8 mouse cellular contexts compared by ENCODE assay signal in genomic region chr13:55727120-55727838, GRCm38 (mm10). TPM values are rescaled to one million over a fixed set of nuclear protein-coding genes. Genes with fewer than 3 reads are reported as not detected.
DNase-seq lines count a peak whose midpoint lies in the region; ATAC-seq and TF ChIP-seq lines count a peak whose summit lies in the region.

TSS of gene Pcbd2 (plus strand) at chr13:55727368.

- intact Hi-C loops in heart, postnatal 14 days (cut with DNase I): loop anchor here (2.0 to 5.0 kb wide), 2 partner anchors 34 to 85 kb away; partner anchors contain the start of gene B230219D22Rik

- H3K4me3 ChIP-seq in ES-E14 (ENCODE audit: insufficient read depth in 1 of 2, low read depth in 1 of 2, low read length in 2 of 2, poor library complexity in 1 of 2, severe bottlenecking in 1 of 2): peak within 1 kb of the TSS; percentile 78 to 96
- peak within 1 kb of the TSS; percentile 50 for H3K4me3 ChIP-seq in forebrain, embryonic 15.5 days
- peak within 1 kb of the TSS; percentile 79 for H3K4me3 ChIP-seq in liver, embryonic 16.5 days (ENCODE audit: low read depth, low read length)
- H3K4me3 ChIP-seq in neural tube, embryonic 12.5 days: peak within 1 kb of the TSS; percentile 50
- peak within 1 kb of the TSS; percentile 56 for H3K4me3 ChIP-seq in stomach, postnatal 0 days (ENCODE audit: low read depth, low read length)

- H3K4me2 ChIP-seq in forebrain, embryonic 15.5 days (replicated peaks): peak within 1 kb of the TSS; percentile 64
- peak within 1 kb of the TSS; percentile 95 for H3K4me2 ChIP-seq in liver, embryonic 16.5 days (ENCODE audit: low read depth, low read length)
- peak within 1 kb of the TSS; percentile 58 for H3K4me2 ChIP-seq in neural tube, embryonic 12.5 days (replicated peaks)
- H3K4me2 ChIP-seq in stomach, postnatal 0 days (replicated peaks; ENCODE audit: low read depth): peak within 1 kb of the TSS; percentile 81

- H3K4me1 ChIP-seq in ES-E14 (ENCODE audit: control insufficient read depth in 2 of 2, insufficient read depth in 2 of 2, low read length in 2 of 2, poor library complexity in 1 of 2): peaks cover 0 to 2% of the 10 kb centered on the region in 2 experiments; a peak in 1 of 4 replicates
- H3K4me1 ChIP-seq in forebrain, embryonic 15.5 days: peaks cover 3% of the 10 kb centered on the region; the same call in 1 of the 2 replicates
- peaks cover 4% of the 10 kb centered on the region for H3K4me1 ChIP-seq in liver, embryonic 16.5 days (ENCODE audit: control insufficient read depth, low read depth, low read length)
- no peaks in the 10 kb centered on the region for H3K4me1 ChIP-seq in neural tube, embryonic 12.5 days
- no peaks in the 10 kb centered on the region for H3K4me1 ChIP-seq in stomach, postnatal 0 days (replicated peaks; ENCODE audit: control insufficient read depth, insufficient read depth)

- peak; percentile 93 for ATAC-seq in forebrain, embryonic 15.5 days (replicated peaks)
- ATAC-seq in liver, embryonic 16.5 days (ENCODE audit: low read depth): peak; percentile 94
- ATAC-seq in neural tube, embryonic 12.5 days (ENCODE audit: low FRiP score, low read depth): peak; percentile 92
- ATAC-seq in stomach, postnatal 0 days (ENCODE audit: low FRiP score, low TSS enrichment): peak; percentile 93

- no peaks in the 10 kb centered on the region for H3K9me3 ChIP-seq in ES-E14 (ENCODE audit: control insufficient read depth, insufficient read depth, low read depth, low read length)
- no peaks in the 10 kb centered on the region for H3K9me3 ChIP-seq in forebrain, embryonic 15.5 days
- no peaks in the 10 kb centered on the region for H3K9me3 ChIP-seq in liver, embryonic 16.5 days (replicated peaks; ENCODE audit: control insufficient read depth, low read length)
- no peaks in the 10 kb centered on the region for H3K9me3 ChIP-seq in neural tube, embryonic 12.5 days
- no peaks in the 10 kb centered on the region for H3K9me3 ChIP-seq in stomach, postnatal 0 days (ENCODE audit: control insufficient read depth, low read length)

- no peak for TF ChIP-seq EP300 in stomach, postnatal 0 days (optimal IDR thresholded peaks at IDR 0.05)

- no peaks in the 10 kb centered on the region for H3K36me3 ChIP-seq in ES-E14 (ENCODE audit: control insufficient read depth, insufficient read depth, low read length, poor library complexity, severe bottlenecking)
- peaks cover 16% of the 10 kb centered on the region for H3K36me3 ChIP-seq in forebrain, embryonic 15.5 days
- H3K36me3 ChIP-seq in liver, embryonic 16.5 days (ENCODE audit: control insufficient read depth, insufficient read depth): no peaks in the 10 kb centered on the region
- peaks cover 21% of the 10 kb centered on the region for H3K36me3 ChIP-seq in neural tube, embryonic 12.5 days
- no peaks in the 10 kb centered on the region; the same call in 1 of the 2 replicates for H3K36me3 ChIP-seq in stomach, postnatal 0 days (ENCODE audit: control insufficient read depth, insufficient read depth, low read length)

- TF ChIP-seq CTCF in stomach, postnatal 0 days (IDR thresholded peaks at IDR 0.05; ENCODE audit: low read depth): peak; percentile 39; the same call in 1 of the 2 replicates

- H3K9ac ChIP-seq in ES-E14 (ENCODE audit: insufficient read depth, low read depth, low read length, poor library complexity, severe bottlenecking): peak within 1 kb of the TSS; percentile 86
- peak within 1 kb of the TSS; percentile 68 for H3K9ac ChIP-seq in forebrain, embryonic 15.5 days (replicated peaks)
- peak within 1 kb of the TSS; percentile 86 for H3K9ac ChIP-seq in liver, embryonic 16.5 days (ENCODE audit: low read depth, low read length)
- peak within 1 kb of the TSS; percentile 57 for H3K9ac ChIP-seq in neural tube, embryonic 12.5 days
- peak within 1 kb of the TSS; percentile 78 for H3K9ac ChIP-seq in stomach, postnatal 0 days (ENCODE audit: low read length)

- no peak for DNase-seq in ES-E14 (ENCODE audit: low read depth, low spot score)
- DNase-seq in cerebellum, adult 11-12 months: peak; percentile 82
- DNase-seq in heart, postnatal 14 days: peak; percentile 92 to 93
- DNase-seq in large intestine, adult 2 months (ENCODE audit: low read depth, low spot score): peak; percentile 33
- DNase-seq in stomach, postnatal 0 days (ENCODE audit: low spot score): peak; percentile 91

- H3K27me3 ChIP-seq in forebrain, embryonic 15.5 days: no peaks in the 10 kb centered on the region
- H3K27me3 ChIP-seq in liver, embryonic 16.5 days (ENCODE audit: control insufficient read depth, insufficient read depth, low read depth, low read length): no peaks in the 10 kb centered on the region
- H3K27me3 ChIP-seq in neural tube, embryonic 12.5 days (replicated peaks): no peaks in the 10 kb centered on the region
- H3K27me3 ChIP-seq in stomach, postnatal 0 days (ENCODE audit: control insufficient read depth, insufficient read depth, low read length): no peaks in the 10 kb centered on the region

- peak within 1 kb of the TSS; percentile 16 for H3K27ac ChIP-seq in ES-E14 (ENCODE audit: insufficient read depth, low read depth, low read length, poor library complexity, severe bottlenecking)
- H3K27ac ChIP-seq in forebrain, embryonic 15.5 days (replicated peaks): peak within 1 kb of the TSS; percentile 93
- H3K27ac ChIP-seq in liver, embryonic 16.5 days (ENCODE audit: low read length): peak within 1 kb of the TSS; percentile 97
- peak within 1 kb of the TSS; percentile 79 for H3K27ac ChIP-seq in neural tube, embryonic 12.5 days
- H3K27ac ChIP-seq in stomach, postnatal 0 days (replicated peaks): peak within 1 kb of the TSS; percentile 98

- in situ Hi-C loops in ES-E14 (cut with MboI; ENCODE audit: low sequenced_read_pairs in 2 of 2, unreplicated experiment in 2 of 2): no loop called here

- under 1% methylated on average over 50 of the region's 73 CpGs for WGBS in forebrain, embryonic 15.5 days
- under 1% methylated on average over 73 of the region's 73 CpGs for WGBS in large intestine, adult 2 months
- WGBS in liver, embryonic 16.5 days (ENCODE audit: insufficient replicate concordance): under 1% methylated on average over 73 of the region's 73 CpGs
- under 1% methylated on average over 71 of the region's 73 CpGs for WGBS in neural tube, embryonic 12.5 days
- 0% methylated on average over 51 of the region's 73 CpGs for WGBS in stomach, postnatal 0 days

TF ChIP-seq in ES-E14, 5 proteins besides CTCF, POLR2A, EP300 and RAD21:
- no peak for TF ChIP-seq MAFK (IDR thresholded peaks at IDR 0.05; ENCODE audit: insufficient read depth, low read depth, low read length)
- no peak for TF ChIP-seq ZNF384 (IDR thresholded peaks at IDR 0.05; ENCODE audit: low read depth, low read length)
- no peak for TF ChIP-seq HCFC1 (IDR thresholded peaks at IDR 0.05; ENCODE audit: borderline replicate concordance, insufficient read depth, low read length)
- TF ChIP-seq ZC3H11A (IDR thresholded peaks at IDR 0.05; ENCODE audit: borderline replicate concordance, low read depth, low read length): no peak
- TF ChIP-seq CHD2 (IDR thresholded peaks at IDR 0.05; ENCODE audit: low read depth, low read length): no peak

RNA-seq across cellular contexts. Expression of gene Pcbd2, which starts in this region (rescaled TPM):
- 9.2 and 10.8 TPM in 2 replicates for total RNA-seq in ES-E14 (2012; rRNA removed)
- polyA plus RNA-seq in forebrain, embryonic 15.5 days (2015; fragmentation: Nextera tagmentation; extraction: Ambion mirVana): 18.4 and 21.0 TPM in 2 replicates
- 10 to 100 TPM; 36.3 to 37.4 TPM for total RNA-seq in heart, postnatal 14 days (2021)
- polyA plus RNA-seq in large intestine, adult 2 months (2012; rRNA removed): 28.3 and 41.6 TPM in 2 replicates
- polyA plus RNA-seq in liver, embryonic 16.5 days (2015; fragmentation: Nextera tagmentation; extraction: Ambion mirVana): 30.6 and 32.5 TPM in 2 replicates
- 27.9 and 31.5 TPM in 2 replicates for polyA plus RNA-seq in neural tube, embryonic 12.5 days (2016; fragmentation: Nextera tagmentation; extraction: Ambion mirVana)
- polyA plus RNA-seq in stomach, postnatal 0 days (2015; fragmentation: Nextera tagmentation; extraction: Ambion mirVana): 71.2 and 73.9 TPM in 2 replicates

Comparison
In these comparisons a context has a peak if more than half of its experiments do, and no peak if none do; other contexts are left out.
1. H3K27ac ChIP-seq: peak in every context shown above with its lines; median percentile 98 in stomach, postnatal 0 days; 97 in liver, embryonic 16.5 days; 93 in forebrain, embryonic 15.5 days; 79 in neural tube, embryonic 12.5 days; 16 in ES-E14.